Mouse (Mus musculus): ENCODE data around the gene Smim24.

Smim24 gene

DNA sequence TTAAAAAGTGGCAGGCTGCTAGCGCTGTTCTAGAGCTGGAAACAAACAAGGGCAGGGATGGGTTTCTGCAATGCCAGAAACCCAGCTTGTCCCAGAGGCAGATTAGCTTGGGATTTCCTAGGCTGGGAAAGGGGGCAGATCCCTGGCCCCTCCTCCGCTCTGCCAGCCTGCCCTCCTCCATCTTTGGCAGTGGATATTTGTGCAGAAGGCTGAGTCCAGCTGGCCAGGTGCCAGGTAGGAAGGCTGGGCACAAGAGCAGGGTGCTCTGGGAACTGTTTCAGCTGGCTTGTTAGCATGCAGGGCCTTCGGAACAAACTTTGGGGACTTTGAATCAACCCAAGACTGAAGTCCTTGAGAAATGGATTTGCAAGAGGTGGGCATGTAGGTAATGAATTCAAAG is 42.6 kb downstream of the Smim24 start:
- peak; percentile 92 for DNase-seq (ENCODE audit: low spot score)

DNA sequence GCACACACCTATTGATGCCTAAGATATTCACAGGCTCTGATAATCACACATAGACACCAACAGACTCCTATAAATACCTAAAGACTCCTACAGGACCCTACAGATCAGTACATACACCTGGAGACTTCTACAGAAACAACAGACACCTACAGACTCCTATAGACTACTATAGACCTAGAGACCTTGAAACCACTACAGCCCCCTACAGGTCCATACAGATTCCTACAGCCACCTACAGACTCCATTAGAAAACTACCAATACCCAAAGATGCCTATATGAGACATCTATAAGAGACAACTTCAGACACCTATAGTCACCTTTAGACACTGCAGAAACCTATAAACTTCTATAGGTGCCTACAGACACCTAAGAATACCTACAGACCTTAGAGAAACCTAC is 48.2 kb downstream of the Smim24 start:
- DNase-seq (ENCODE audit: low spot score), result no peak
